Mouse (Mus musculus) layer of hippocampus, adult 2 months (tissue): ENCODE measurements around the gene Arnt2. TPM values are rescaled to one million over a fixed set of nuclear protein-coding genes. Genes with fewer than 3 reads are reported as not detected.
A peak's percentile ranks its signal among the peaks of the same experiment; 100 is the strongest.

Source experiments
- DNase-seq, 2 experiments: peaks; one replicate each; pipeline ENCODE4 v3.0.0; 2022; ENCODE audit warnings: low spot score in 2 of 2
- H3K27ac ChIP-seq: fragments of 200-600 bp; 2 replicates; pipeline ENCODE4 v1.8.1; 2022
- H3K4me3 ChIP-seq: fragments of 200-600 bp; 2 replicates; pipeline ENCODE4 v1.8.1; 2022; ENCODE audit warnings: mild to moderate bottlenecking
- CTCF ChIP-seq: fragments of 200-600 bp; conservative IDR thresholded peaks from 2 replicates; pipeline ENCODE4 v1.8.1; 2022; ENCODE audit warnings: antibody characterized with exemption, mild to moderate bottlenecking, moderate library complexity
- total RNA-seq, 2 experiments: library from RNA; stranded (reverse); gene quantifications; 2 replicates each; pipeline ENCODE4 v1.2.3; 2021

Arnt2 gene
- total RNA-seq, 2 experiments from 2014 or later: 146 to 163 TPM

- H3K4me3 ChIP-seq: no peak overlapping the region
- DNase-seq: no peak
- no peak for TF ChIP-seq CTCF
- H3K27ac ChIP-seq: no peak overlapping the region
Observed at GRCm38 (mm10) chr7:84421753-84422152, 11.8 kb upstream of the Arnt2 start.

GRCm38 (mm10) chr7:84421291-84421665 is 11.3 kb upstream of the Arnt2 start:
- no peak for TF ChIP-seq CTCF
- Histone ChIP-seq H3K4me3 (no peak overlapping the region), H3K27ac (peak overlapping the region; percentile 28)
- no peak for DNase-seq

- Histone ChIP-seq H3K4me3 (no peak overlapping the region), H3K27ac (peak overlapping the region; percentile 28)
- DNase-seq: no peak
- TF ChIP-seq CTCF: no peak
Observed at GRCm38 (mm10) chr7:84420581-84421290, 10.8 kb upstream of the Arnt2 start.

GRCm38 (mm10) chr7:84417441-84417840 is 7.5 kb upstream of the Arnt2 start:
- H3K27ac ChIP-seq: no peak overlapping the region
- no peak overlapping the region for H3K4me3 ChIP-seq
- DNase-seq: no peak
- TF ChIP-seq CTCF: no peak

- Histone ChIP-seq H3K27ac (no peak overlapping the region), H3K4me3 (no peak overlapping the region)
- DNase-seq: no peak
- TF ChIP-seq CTCF: no peak
Observed at GRCm38 (mm10) chr7:84412570-84412969, 2.6 kb upstream of the Arnt2 start.

- Histone ChIP-seq H3K27ac (peak overlapping the region; percentile 99), H3K4me3 (peak overlapping the region; percentile 91)
- peak; percentile 42 for DNase-seq
- TF ChIP-seq CTCF: no peak
Observed at GRCm38 (mm10) chr7:84409241-84409895, 608 bp downstream of the Arnt2 start.

GRCm38 (mm10) chr7:84408282-84408681 is 1.7 kb downstream of the Arnt2 start:
- Histone ChIP-seq H3K27ac (peak overlapping the region; percentile 99), H3K4me3 (peak overlapping the region; percentile 91)
- no peak for TF ChIP-seq CTCF
- no peak for DNase-seq

GRCm38 (mm10) chr7:84403371-84403770 is 6.6 kb downstream of the Arnt2 start:
- no peak for DNase-seq
- no peak overlapping the region for H3K4me3 ChIP-seq
- H3K27ac ChIP-seq: peak overlapping the region; percentile 62; the same call in 1 of the 2 replicates
- TF ChIP-seq CTCF: no peak

GRCm38 (mm10) chr7:84401641-84402455 is 8.1 kb downstream of the Arnt2 start:
- Histone ChIP-seq H3K4me3 (no peak overlapping the region), H3K27ac (peak overlapping the region; percentile 74)
- peak; percentile 51 for TF ChIP-seq CTCF
- peak in 1 of 2 experiments; percentile 41 for DNase-seq

- TF ChIP-seq CTCF: no peak
- Histone ChIP-seq H3K4me3 (no peak overlapping the region), H3K27ac (peak overlapping the region; percentile 69)
- DNase-seq: no peak
Observed at GRCm38 (mm10) chr7:84397320-84397719, 12.7 kb downstream of the Arnt2 start.

GRCm38 (mm10) chr7:84396581-84396980 is 13.4 kb downstream of the Arnt2 start:
- Histone ChIP-seq H3K27ac (peak overlapping the region; percentile 69; the same call in 1 of the 2 replicates), H3K4me3 (no peak overlapping the region)
- no peak for DNase-seq
- no peak for TF ChIP-seq CTCF

- Histone ChIP-seq H3K4me3 (no peak overlapping the region), H3K27ac (no peak overlapping the region)
- no peak for TF ChIP-seq CTCF
- DNase-seq: no peak
Observed at GRCm38 (mm10) chr7:84387826-84388225, 22.1 kb downstream of the Arnt2 start.

GRCm38 (mm10) chr7:84386472-84386871 is 23.5 kb downstream of the Arnt2 start:
- no peak overlapping the region for H3K4me3 ChIP-seq
- DNase-seq: no peak
- no peak for TF ChIP-seq CTCF
- peak overlapping the region; percentile 15; the same call in 1 of the 2 replicates for H3K27ac ChIP-seq
